ENCODE assay signal across 8 mouse cellular contexts in the genomic region with DNA sequence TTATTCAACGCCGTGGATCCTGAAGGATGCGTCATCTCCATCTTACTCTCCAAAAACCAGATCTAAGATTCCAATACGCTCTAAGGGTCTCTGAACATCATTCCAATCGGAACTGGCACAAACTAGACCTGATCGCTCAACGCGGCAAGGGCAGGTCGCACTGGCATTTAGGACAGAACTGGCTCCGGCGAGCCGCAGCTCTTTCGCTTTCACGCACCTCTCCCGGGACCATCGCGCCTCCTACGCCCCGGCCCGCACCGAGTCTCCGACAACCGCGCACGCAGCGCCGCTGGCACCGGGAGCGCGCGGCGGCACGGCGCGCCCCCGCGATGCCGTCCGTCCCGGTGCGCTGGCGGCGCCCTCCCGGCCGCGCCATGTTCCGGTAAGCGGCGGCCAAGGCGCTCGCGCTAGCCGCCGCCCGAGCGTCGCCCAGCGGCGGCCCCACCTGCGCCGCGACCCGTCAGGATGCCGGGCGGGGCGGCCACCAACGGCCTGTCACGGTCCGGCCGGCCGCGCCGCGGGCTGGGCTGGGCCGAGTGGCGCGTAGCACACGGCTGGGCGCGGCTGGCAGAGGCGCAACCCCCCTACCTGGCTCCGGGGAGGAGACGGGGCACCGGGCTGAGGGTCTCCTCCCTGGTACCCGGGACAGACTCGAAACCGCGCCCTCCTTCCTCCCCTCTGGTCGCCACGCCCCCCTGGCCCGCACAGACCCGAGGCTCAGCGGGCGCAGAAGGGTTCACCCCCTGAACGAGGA. TPM values are rescaled to one million over a fixed set of nuclear protein-coding genes. Genes with fewer than 3 reads are reported as not detected.
A peak's percentile ranks its signal among the peaks of the same experiment; 100 is the strongest.
DNase-seq lines count a peak whose midpoint lies in the region; ATAC-seq lines count a peak whose summit lies in the region.

No protein-coding gene starts in this region.

- peak; percentile 50 to 67 for DNase-seq in left cerebral cortex, adult 18-20 months (ENCODE audit: low spot score in 2 of 2)
- no peak for DNase-seq in left cerebral cortex, adult 11 months (ENCODE audit: low spot score)
- DNase-seq in c-Kit-positive CD71-positive TER-119-positive erythroid progenitor cells, embryonic 14.5 days (ENCODE audit: low spot score): peak; percentile 24
- DNase-seq in forebrain, embryonic 14.5 days (ENCODE audit: low spot score): peak; percentile 45
- DNase-seq in left cerebral cortex, adult 8-10 months (ENCODE audit: low spot score in 2 of 2): peak; percentile 26 to 39
- peak; percentile 26 to 42 for DNase-seq in right cerebral cortex, postnatal 36 days (ENCODE audit: low spot score in 2 of 2)

- H3K4me1 ChIP-seq in forebrain, embryonic 14.5 days (ENCODE audit: control insufficient read depth, insufficient read depth, low read length): no peaks in the 10 kb centered on the region
- H3K4me1 ChIP-seq in hindbrain, embryonic 12.5 days: peaks cover 17% of the 10 kb centered on the region; the same call in 1 of the 2 replicates
- peaks cover 57% of the 10 kb centered on the region for H3K4me1 ChIP-seq in megakaryocyte, embryonic 14.5 days

- under 1% methylated on average over 87 of the region's 95 CpGs for WGBS in forebrain, embryonic 14.5 days
- WGBS in hindbrain, embryonic 12.5 days: under 1% methylated on average over 75 of the region's 95 CpGs

- peak overlapping the region; percentile 95 for H3K27ac ChIP-seq in forebrain, embryonic 14.5 days (ENCODE audit: low read depth, low read length)
- H3K27ac ChIP-seq in hindbrain, embryonic 12.5 days: peak overlapping the region; percentile 95

- H3K4me2 ChIP-seq in forebrain, embryonic 14.5 days (ENCODE audit: low read length): peak overlapping the region; percentile 81
- peak overlapping the region; percentile 85 for H3K4me2 ChIP-seq in hindbrain, embryonic 12.5 days (replicated peaks)

- peak; percentile 86 for ATAC-seq in forebrain, embryonic 14.5 days
- ATAC-seq in hindbrain, embryonic 12.5 days (ENCODE audit: low FRiP score): peak; percentile 87

- peak overlapping the region; percentile 95 for H3K4me3 ChIP-seq in forebrain, embryonic 14.5 days (ENCODE audit: low read depth, low read length)
- H3K4me3 ChIP-seq in hindbrain, embryonic 12.5 days: peak overlapping the region; percentile 88
- H3K4me3 ChIP-seq in megakaryocyte, embryonic 14.5 days (replicated peaks): peak overlapping the region; percentile 98

- H3K36me3 ChIP-seq in forebrain, embryonic 14.5 days (ENCODE audit: control insufficient read depth, insufficient read depth, low read length): peaks cover 15% of the 10 kb centered on the region
- peaks cover 15% of the 10 kb centered on the region for H3K36me3 ChIP-seq in hindbrain, embryonic 12.5 days
- peaks cover 30% of the 10 kb centered on the region for H3K36me3 ChIP-seq in megakaryocyte, embryonic 14.5 days (replicated peaks; ENCODE audit: low read length)

- H3K9me3 ChIP-seq in forebrain, embryonic 14.5 days (replicated peaks; ENCODE audit: control insufficient read depth, low read length): no peaks in the 10 kb centered on the region
- H3K9me3 ChIP-seq in hindbrain, embryonic 12.5 days (replicated peaks): no peaks in the 10 kb centered on the region
- no peaks in the 10 kb centered on the region for H3K9me3 ChIP-seq in megakaryocyte, embryonic 14.5 days

- peak overlapping the region; percentile 80 for H3K9ac ChIP-seq in forebrain, embryonic 14.5 days (ENCODE audit: low read length)
- H3K9ac ChIP-seq in hindbrain, embryonic 12.5 days: peak overlapping the region; percentile 81

- no peaks in the 10 kb centered on the region for H3K27me3 ChIP-seq in forebrain, embryonic 14.5 days (replicated peaks; ENCODE audit: control insufficient read depth, insufficient read depth, low read length)
- 0 out of 2 replicates have a peak, but pooled peaks cover 3% of the 10 kb centered on the region for H3K27me3 ChIP-seq in hindbrain, embryonic 12.5 days
- no peaks in the 10 kb centered on the region for H3K27me3 ChIP-seq in megakaryocyte, embryonic 14.5 days (replicated peaks)

RNA-seq across cellular contexts. Expression of a gene that starts 0.5 kb away (rescaled TPM):
- 100 to 1,000 TPM; 355 to 356 TPM for total RNA-seq in left cerebral cortex, adult 18-20 months (2021)
- polyA plus RNA-seq in forebrain, embryonic 14.5 days (2014; fragmentation: Nextera tagmentation; extraction: Ambion mirVana): 83.0 and 111 TPM in 2 replicates
- polyA plus RNA-seq in hindbrain, embryonic 12.5 days (2016; fragmentation: Nextera tagmentation; extraction: Ambion mirVana): 70.7 and 78.1 TPM in 2 replicates
- 100 to 1,000 TPM; 316 to 350 (median 333) TPM for total RNA-seq in left cerebral cortex, adult 8-10 months (2022)
- polyA plus RNA-seq in megakaryocyte, embryonic 14.5 days (2012; ENCODE audit: insufficient read depth, low replicate concordance): 0.29 and 5.9 TPM in 2 replicates

RNA-seq across cellular contexts. Expression of a gene that starts 25.0 kb away (rescaled TPM):
- total RNA-seq in left cerebral cortex, adult 18-20 months (2021): 100 to 1,000 TPM; 229 to 241 TPM
- polyA plus RNA-seq in forebrain, embryonic 14.5 days (2014; fragmentation: Nextera tagmentation; extraction: Ambion mirVana): 378 and 456 TPM in 2 replicates
- polyA plus RNA-seq in hindbrain, embryonic 12.5 days (2016; fragmentation: Nextera tagmentation; extraction: Ambion mirVana): 265 and 282 TPM in 2 replicates
- 100 to 1,000 TPM; 244 to 261 (median 255) TPM for total RNA-seq in left cerebral cortex, adult 8-10 months (2022)
- 7.8 and 88.7 TPM in 2 replicates for polyA plus RNA-seq in megakaryocyte, embryonic 14.5 days (2012; ENCODE audit: insufficient read depth, low replicate concordance)

RNA-seq across cellular contexts. Expression of a gene that starts 35.0 kb away (rescaled TPM):
- total RNA-seq in left cerebral cortex, adult 18-20 months (2021): 10 to 100 TPM; 43.5 to 43.7 TPM
- 35.6 and 42.7 TPM in 2 replicates for polyA plus RNA-seq in forebrain, embryonic 14.5 days (2014; fragmentation: Nextera tagmentation; extraction: Ambion mirVana)
- polyA plus RNA-seq in hindbrain, embryonic 12.5 days (2016; fragmentation: Nextera tagmentation; extraction: Ambion mirVana): 38.5 and 39.9 TPM in 2 replicates
- total RNA-seq in left cerebral cortex, adult 8-10 months (2022): 10 to 100 TPM; 44.3 to 52.5 (median 48.1) TPM
- 19.3 and 64.7 TPM in 2 replicates for polyA plus RNA-seq in megakaryocyte, embryonic 14.5 days (2012; ENCODE audit: insufficient read depth, low replicate concordance)

RNA-seq across cellular contexts. Expression of a gene that starts 47.0 kb away (rescaled TPM):
- 1 to 10 TPM; 1.1 to 1.4 TPM for total RNA-seq in left cerebral cortex, adult 18-20 months (2021)
- 4.3 and 5.6 TPM in 2 replicates for polyA plus RNA-seq in forebrain, embryonic 14.5 days (2014; fragmentation: Nextera tagmentation; extraction: Ambion mirVana)
- polyA plus RNA-seq in hindbrain, embryonic 12.5 days (2016; fragmentation: Nextera tagmentation; extraction: Ambion mirVana): 19.4 and 20.2 TPM in 2 replicates
- 1 to 10 TPM in 3 of 4 experiments, under 1 TPM in 1; 0.89 to 2.5 (median 1.2) TPM for total RNA-seq in left cerebral cortex, adult 8-10 months (2022)
- 2.2 and 3.1 TPM in 2 replicates for polyA plus RNA-seq in megakaryocyte, embryonic 14.5 days (2012; ENCODE audit: insufficient read depth, low replicate concordance)

Comparison
In these comparisons a context has a peak if more than half of its experiments do, and no peak if none do; other contexts are left out.
1. RNA of a gene that starts 0.5 kb away (polyA plus RNA-seq): 83.0 to 111 TPM in forebrain, embryonic 14.5 days and 70.7 to 78.1 TPM in hindbrain, embryonic 12.5 days; 0.29 to 5.9 TPM in megakaryocyte, embryonic 14.5 days; every median in the first group is over 10 times any median in the second.
2. Peak in every context shown above with its lines, with median percentiles within 50 percentile points of each other: H3K4me3 ChIP-seq.